Mouse (Mus musculus) v-Abl transformed pro-B cells (cell line): ENCODE measurements around the gene Rps6kb2.
"Not testable (repeated sequence)": the region's sequence is repeated elsewhere in the genome, so short reads cannot be mapped to it uniquely, and the experiment has no call there.

Source experiments
- in situ Hi-C, 2 experiments: fragments of 400-800 bp; cut with MboI; formaldehyde crosslinking; loops; one replicate each; pipeline ENCODE4 v1.15.1; 2025; ENCODE audit not compliant: unreplicated experiment in 2 of 2

The Rps6kb2 gene

GRCm38 (mm10) chr19:4143759-4144268, 19.3 kb downstream of the Rps6kb2 start, which contains the start of gene Cabp4:
Gene Cabp4 (minus strand): TSS chr19:4144033.
- in situ Hi-C loops = no loop called here

GRCm38 (mm10) chr19:4142416-4143173, 20.6 kb downstream of the Rps6kb2 start:
- in situ Hi-C loops = no loop called here

- in situ Hi-C loops = no loop called here
Measured at GRCm38 (mm10) chr19:4140147-4140546, 23.0 kb downstream of the Rps6kb2 start.

- in situ Hi-C loops = no loop called here
Measured at GRCm38 (mm10) chr19:4139446-4139845, 23.7 kb downstream of the Rps6kb2 start, which contains the start of gene Gpr152. Gene Gpr152 (plus strand): TSS chr19:4139787.

GRCm38 (mm10) chr19:4137913-4138312, 25.2 kb downstream of the Rps6kb2 start:
- in situ Hi-C loops = no loop called here

GRCm38 (mm10) chr19:4136463-4136862, 26.7 kb downstream of the Rps6kb2 start:
- in situ Hi-C loops = no loop called here

- in situ Hi-C loops = not testable (repeated sequence)
Measured at GRCm38 (mm10) chr19:4135963-4136345, 27.2 kb downstream of the Rps6kb2 start.

GRCm38 (mm10) chr19:4135229-4135962, 27.8 kb downstream of the Rps6kb2 start:
- in situ Hi-C loops = not testable (repeated sequence)

- in situ Hi-C loops = no loop called here
Measured at GRCm38 (mm10) chr19:4134354-4134753, 28.8 kb downstream of the Rps6kb2 start.

- in situ Hi-C loops = no loop called here
Measured at GRCm38 (mm10) chr19:4131768-4132167, 31.4 kb downstream of the Rps6kb2 start.

GRCm38 (mm10) chr19:4131075-4131474, 32.1 kb downstream of the Rps6kb2 start:
- in situ Hi-C loops = no loop called here

GRCm38 (mm10) chr19:4130106-4130505, 33.0 kb downstream of the Rps6kb2 start:
- in situ Hi-C loops = no loop called here

GRCm38 (mm10) chr19:4129462-4129861, 33.7 kb downstream of the Rps6kb2 start:
- in situ Hi-C loops = loop anchor here in 1 of 2 experiments (5.0 kb wide), 1 partner anchor 73 kb away; the partner anchor contains the start of gene Rad9a

- in situ Hi-C loops = loop anchor here in 1 of 2 experiments (5.0 kb wide), 1 partner anchor 75 kb away; the partner anchor contains the start of gene Rad9a
Measured at GRCm38 (mm10) chr19:4126759-4127495, 36.2 kb downstream of the Rps6kb2 start.

- in situ Hi-C loops = loop anchor here in 1 of 2 experiments (5.0 kb wide), 1 partner anchor 76 kb away; the partner anchor contains the start of gene Rad9a
Measured at GRCm38 (mm10) chr19:4125741-4126696, 37.1 kb downstream of the Rps6kb2 start, which contains the start of gene Aip. Gene Aip (minus strand): TSS chr19:4125858.

GRCm38 (mm10) chr19:4125268-4125667, 37.9 kb downstream of the Rps6kb2 start:
- in situ Hi-C loops = loop anchor here in 1 of 2 experiments (5.0 kb wide), 1 partner anchor 77 kb away; the partner anchor contains the start of gene Rad9a

GRCm38 (mm10) chr19:4124432-4124831, 38.7 kb downstream of the Rps6kb2 start:
- in situ Hi-C loops = loop anchor here in 1 of 2 experiments (5.0 kb wide), 1 partner anchor 78 kb away; the partner anchor contains the start of gene Rad9a

GRCm38 (mm10) chr19:4122411-4123370, 40.5 kb downstream of the Rps6kb2 start:
- in situ Hi-C loops = loop anchor here in 1 of 2 experiments (5.0 kb wide), 1 partner anchor 80 kb away; the partner anchor contains the start of gene Rad9a
